Mouse (Mus musculus) thymus, adult 2 months (tissue): Measurements from ENCODE around the gene Nell2. TPM values are rescaled to one million over a fixed set of nuclear protein-coding genes. Genes with fewer than 3 reads are reported as not detected.

ENCODE experiments used
- DNase-seq: peaks from one replicate; pipeline ENCODE4 v3.0.0; 2021
- H3K27ac ChIP-seq: fragments of 200-500 bp; 2 replicates; pipeline ENCODE4 v1.5.1; 2012; ENCODE audit warnings: low read length, control low read depth; ENCODE audit not compliant: control insufficient read depth, insufficient read depth
- H3K27me3 ChIP-seq: fragments of 200-500 bp; 2 replicates; pipeline ENCODE4 v1.6.1; 2012; ENCODE audit warnings: mild to moderate bottlenecking, low read length, moderate library complexity, mixed read lengths; ENCODE audit not compliant: control insufficient read depth, insufficient read depth
- H3K36me3 ChIP-seq: fragments of 200-500 bp; 2 replicates; pipeline ENCODE4 v1.6.1; 2012; ENCODE audit warnings: mild to moderate bottlenecking, low read length, moderate library complexity; ENCODE audit not compliant: control insufficient read depth, insufficient read depth
- H3K4me1 ChIP-seq: fragments of 200-500 bp; replicated peaks from 2 replicates; pipeline ENCODE4 v1.6.1; 2012; ENCODE audit warnings: low read length; ENCODE audit not compliant: control insufficient read depth, insufficient read depth
- H3K4me3 ChIP-seq: fragments of 200-500 bp; 2 replicates; pipeline ENCODE4 v1.5.1; 2012; ENCODE audit warnings: mild to moderate bottlenecking, low read length, control low read depth, moderate library complexity; ENCODE audit not compliant: control insufficient read depth, insufficient read depth
- CTCF ChIP-seq: fragments of 200-500 bp; IDR thresholded peaks from 2 replicates; pipeline ENCODE4 v1.5.1; 2012; ENCODE audit warnings: mild to moderate bottlenecking, control low read depth, low read length, moderate library complexity, borderline replicate concordance; ENCODE audit not compliant: control insufficient read depth, poor library complexity, insufficient read depth; ENCODE audit errors: extremely low read depth
- POLR2A ChIP-seq: fragments of 200-500 bp; IDR thresholded peaks from 2 replicates; pipeline ENCODE4 v1.6.1; 2012; ENCODE audit warnings: mild to moderate bottlenecking, low read length, control low read depth, moderate library complexity; ENCODE audit not compliant: control insufficient read depth, poor library complexity, insufficient read depth; ENCODE audit errors: extremely low read depth
- WGBS: fragments of 180-500 bp; shearing (Covaris S2); methylation state at CpG from one replicate; pipeline ENCODE4 v1.1.7; 2018; 5-methylcytosine and 5-hydroxymethylcytosine counted together
- polyA plus RNA-seq: library from polyadenylated mRNA; depleted of rRNA; stranded (reverse); fragments of >200 nt; gene quantifications from 2 replicates; pipeline ENCODE4 v1.2.3, GENCODE M21; 2012

Gene Nell2
- polyA plus RNA-seq, 1 experiment: 1.4 TPM

- H3K4me1 ChIP-seq: no peaks in the 10 kb centered on the region
- no peak overlapping the region for H3K27ac ChIP-seq
- H3K36me3 ChIP-seq: no peaks in the 10 kb centered on the region
- 87% methylated on average over 4 of the region's 4 CpGs for WGBS
- no peak overlapping the region for H3K4me3 ChIP-seq
- TF ChIP-seq CTCF (no peak), POLR2A (no peak)
- H3K27me3 ChIP-seq: no peaks in the 10 kb centered on the region
- no peak for DNase-seq
Observed at GRCm38 (mm10) chr15:95209186-95209585, 319.2 kb downstream of the Nell2 start.

- Histone ChIP-seq H3K27ac (no peak overlapping the region), H3K27me3 (no peaks in the 10 kb centered on the region), H3K4me1 (no peaks in the 10 kb centered on the region), H3K36me3 (no peaks in the 10 kb centered on the region), H3K4me3 (no peak overlapping the region)
- WGBS: 75% methylated on average over 9 of the region's 9 CpGs
- no peak for DNase-seq
- TF ChIP-seq POLR2A: no peak
Observed at GRCm38 (mm10) chr15:95193661-95194280, 334.6 kb downstream of the Nell2 start.

- Histone ChIP-seq H3K27ac (no peak overlapping the region), H3K36me3 (no peaks in the 10 kb centered on the region), H3K27me3 (no peaks in the 10 kb centered on the region), H3K4me3 (no peak overlapping the region), H3K4me1 (no peaks in the 10 kb centered on the region)
- 87% methylated on average over 8 of the region's 8 CpGs for WGBS
- DNase-seq: no peak
- TF ChIP-seq POLR2A: no peak
- TF ChIP-seq CTCF: no peak
Observed at GRCm38 (mm10) chr15:95192951-95193350, 335.4 kb downstream of the Nell2 start.

- 61% methylated on average over 10 of the region's 10 CpGs for WGBS
- H3K4me1 ChIP-seq: no peaks in the 10 kb centered on the region
- no peak for DNase-seq
- no peaks in the 10 kb centered on the region for H3K36me3 ChIP-seq
- no peak overlapping the region for H3K27ac ChIP-seq
- TF ChIP-seq CTCF (no peak), POLR2A (no peak)
- H3K4me3 ChIP-seq: no peak overlapping the region
- H3K27me3 ChIP-seq: no peaks in the 10 kb centered on the region
Observed at GRCm38 (mm10) chr15:95186226-95186625, 342.1 kb downstream of the Nell2 start.

- Histone ChIP-seq H3K27me3 (no peaks in the 10 kb centered on the region), H3K4me3 (no peak overlapping the region), H3K36me3 (no peaks in the 10 kb centered on the region), H3K27ac (no peak overlapping the region), H3K4me1 (no peaks in the 10 kb centered on the region)
- TF ChIP-seq CTCF (no peak), POLR2A (no peak)
- no peak for DNase-seq
- 62% methylated on average over 9 of the region's 9 CpGs for WGBS
Observed at GRCm38 (mm10) chr15:95185419-95185818, 342.9 kb downstream of the Nell2 start.

- Histone ChIP-seq H3K27ac (no peak overlapping the region), H3K4me3 (no peak overlapping the region), H3K27me3 (no peaks in the 10 kb centered on the region), H3K36me3 (no peaks in the 10 kb centered on the region), H3K4me1 (no peaks in the 10 kb centered on the region)
- no peak for DNase-seq
- TF ChIP-seq POLR2A: no peak
- TF ChIP-seq CTCF: no peak
- 91% methylated on average over 5 of the region's 5 CpGs for WGBS
Observed at GRCm38 (mm10) chr15:95183450-95183849, 344.9 kb downstream of the Nell2 start.

- Histone ChIP-seq H3K4me1 (no peaks in the 10 kb centered on the region), H3K27ac (no peak overlapping the region), H3K36me3 (no peaks in the 10 kb centered on the region), H3K4me3 (no peak overlapping the region), H3K27me3 (no peaks in the 10 kb centered on the region)
- DNase-seq: no peak
- TF ChIP-seq CTCF: no peak
- TF ChIP-seq POLR2A: no peak
- WGBS: 68% methylated on average over 3 of the region's 3 CpGs
Observed at GRCm38 (mm10) chr15:95156828-95157227, 371.5 kb downstream of the Nell2 start.
